Mouse (Mus musculus) cerebellum, postnatal 10 days (tissue): ENCODE data around the gene Cald1.

Experiments
- DNase-seq, 2 experiments: peaks; one replicate each; pipeline ENCODE4 v3.0.0; 2021; ENCODE audit warnings: mixed read lengths in 2 of 2

The Cald1 gene

GRCm38 (mm10) chr6:34776396-34776795, 178.1 kb downstream of the Cald1 start:
- no peak for DNase-seq

GRCm38 (mm10) chr6:34777094-34777493, 178.8 kb downstream of the Cald1 start:
- no peak for DNase-seq

GRCm38 (mm10) chr6:34777981-34778668, 179.8 kb downstream of the Cald1 start:
- DNase-seq = no peak

- peak; percentile 99 for DNase-seq
Measured at GRCm38 (mm10) chr6:34780231-34780942, 182.1 kb downstream of the Cald1 start, which contains the start of gene Agbl3. TSS of gene Agbl3 (plus strand) at chr6:34780432.

GRCm38 (mm10) chr6:34780943-34781289, 182.6 kb downstream of the Cald1 start:
- no peak for DNase-seq

- DNase-seq = no peak
Measured at GRCm38 (mm10) chr6:34782493-34782892, 184.2 kb downstream of the Cald1 start.

- DNase-seq = no peak
Measured at GRCm38 (mm10) chr6:34796881-34797280, 198.6 kb downstream of the Cald1 start.

- no peak for DNase-seq
Measured at GRCm38 (mm10) chr6:34797887-34798286, 199.6 kb downstream of the Cald1 start.

GRCm38 (mm10) chr6:34805582-34805981, 207.3 kb downstream of the Cald1 start:
- DNase-seq = no peak

- DNase-seq = no peak
Measured at GRCm38 (mm10) chr6:34810651-34811050, 212.4 kb downstream of the Cald1 start.

GRCm38 (mm10) chr6:34824406-34824805, 226.1 kb downstream of the Cald1 start:
- DNase-seq = no peak
